Comparison of ENCODE assay signal across 11 mouse cellular contexts in the genomic region with DNA sequence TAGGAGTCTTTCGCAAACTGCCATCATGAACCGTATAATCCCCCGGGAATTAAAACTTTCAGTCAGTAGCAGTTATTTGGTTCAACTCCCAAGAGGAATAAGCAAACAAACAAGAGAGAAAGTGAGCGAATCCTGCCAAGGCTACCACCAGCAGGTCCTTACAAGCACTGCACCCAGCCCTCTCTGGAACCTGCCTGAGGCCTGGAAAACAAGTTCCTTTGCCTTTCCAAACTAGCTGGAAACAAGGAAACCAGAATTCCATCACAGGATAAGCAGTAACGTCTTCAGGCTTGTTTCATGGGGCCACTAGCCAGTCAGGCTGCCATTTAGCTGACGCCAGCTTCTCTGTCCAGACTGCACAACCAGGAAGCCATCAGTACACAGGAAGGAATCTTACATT. TPM values are rescaled to one million over a fixed set of nuclear protein-coding genes. Genes with fewer than 3 reads are reported as not detected.
DNase-seq lines count a peak whose midpoint lies in the region; ATAC-seq lines count a peak whose summit lies in the region.
"Had no signal": no experiment of that assay in that cellular context is flagged by ENCODE, and none has a peak within 500 bp of the region (broad histone marks: within the 10 kb centered on the region; RNA-seq: fewer than 3 reads in every experiment).

No protein-coding gene starts in this region.

- no peak overlapping the region for H3K9ac ChIP-seq in embryonic facial prominence, embryonic 13.5 days

- H3K27me3 ChIP-seq in embryonic facial prominence, embryonic 13.5 days = no peaks in the 10 kb centered on the region
- no peaks in the 10 kb centered on the region for H3K27me3 ChIP-seq in embryonic facial prominence, embryonic 10.5 days (replicated peaks; ENCODE audit: low read depth, poor library complexity, severe bottlenecking)

- DNase-seq in embryonic facial prominence, embryonic 10.5 days (ENCODE audit: low spot score) = no peak
- peak; percentile 46 for DNase-seq in 3T3-L1 (ENCODE audit: low read depth, low spot score)
- peak; percentile 49 for DNase-seq in gonadal fat pad, adult 2 months (ENCODE audit: low read depth)
- peak; percentile 39 for DNase-seq in kidney, adult 9 months
- no peak for DNase-seq in right cerebral cortex, postnatal 36 days (ENCODE audit: low spot score in 2 of 2)
- no peak for DNase-seq in left cerebral cortex, adult 11 months (ENCODE audit: low spot score)
- DNase-seq in lung, adult 18-20 months = no peak
- DNase-seq: B cell, adult 2 months; gastrocnemius, postnatal 14 days had no signal

- no peaks in the 10 kb centered on the region for H3K36me3 ChIP-seq in embryonic facial prominence, embryonic 13.5 days
- no peaks in the 10 kb centered on the region for H3K36me3 ChIP-seq in embryonic facial prominence, embryonic 10.5 days (replicated peaks)

- no peaks in the 10 kb centered on the region for H3K9me3 ChIP-seq in embryonic facial prominence, embryonic 13.5 days
- no peaks in the 10 kb centered on the region for H3K9me3 ChIP-seq in embryonic facial prominence, embryonic 10.5 days

- no peak overlapping the region for H3K4me2 ChIP-seq in embryonic facial prominence, embryonic 13.5 days

- 0 out of 2 replicates have a peak, but pooled peaks have one; percentile 20 for ATAC-seq in embryonic facial prominence, embryonic 13.5 days (ENCODE audit: insufficient number of reproducible peaks, insufficient read depth, low FRiP score, low TSS enrichment, low read depth)

- no peak overlapping the region for H3K4me3 ChIP-seq in embryonic facial prominence, embryonic 13.5 days
- H3K4me3 ChIP-seq in embryonic facial prominence, embryonic 10.5 days = no peak overlapping the region
- H3K4me3 ChIP-seq: myocyte had no signal

- peaks cover 12% of the 10 kb centered on the region for H3K4me1 ChIP-seq in embryonic facial prominence, embryonic 13.5 days
- peaks cover 12% of the 10 kb centered on the region; the same call in 1 of the 2 replicates for H3K4me1 ChIP-seq in embryonic facial prominence, embryonic 10.5 days

- peak overlapping the region; percentile 48; the same call in 1 of the 2 replicates for H3K27ac ChIP-seq in embryonic facial prominence, embryonic 13.5 days
- H3K27ac ChIP-seq in embryonic facial prominence, embryonic 10.5 days (replicated peaks) = no peak overlapping the region

- 61% methylated on average over 6 of the region's 6 CpGs for WGBS in embryonic facial prominence, embryonic 13.5 days
- WGBS in embryonic facial prominence, embryonic 10.5 days = 64% methylated on average over 6 of the region's 6 CpGs

RNA-seq across cellular contexts. Expression of a gene that starts 37.4 kb away (rescaled TPM):
- 4.4 and 6.4 TPM in 2 replicates for polyA plus RNA-seq in embryonic facial prominence, embryonic 13.5 days (2015; fragmentation: Nextera tagmentation; extraction: Ambion mirVana)
- polyA plus RNA-seq in embryonic facial prominence, embryonic 10.5 days (2016; fragmentation: Nextera tagmentation; extraction: Ambion mirVana) = 5.1 and 6.8 TPM in 2 replicates
- 11.0 and 12.7 TPM in 2 replicates for polyA plus RNA-seq in gonadal fat pad, adult 2 months (2012; rRNA removed)

Comparison
In these comparisons a context has a peak if more than half of its experiments do, and no peak if none do; other contexts are left out.
1. DNase-seq: peak in 3T3-L1 (single experiment), gonadal fat pad, adult 2 months (single experiment) and kidney, adult 9 months (single experiment); none in embryonic facial prominence, embryonic 10.5 days (single experiment), right cerebral cortex, postnatal 36 days (0 of 2), left cerebral cortex, adult 11 months (single experiment) and lung, adult 18-20 months (0 of 2).